Mouse (Mus musculus) embryo, embryonic 10.5 days (tissue): ENCODE measurements at regions not wholly inside any gene's neighbourhood (a gene's known extent, or its start where the extent isn't known, plus 50 kb on each side); places are given as distances from the start of the nearest gene placed in this dataset.

ENCODE experiments used
- DNase-seq: peaks from one replicate; pipeline ENCODE4 v3.0.0-alpha.2; 2015; ENCODE audit warnings: low spot score

- peak; percentile 21 for DNase-seq
Measured at GRCm38 (mm10) chr8:6813816-6814215, 1708.7 kb upstream of the Slc10a2 start.

DNA sequence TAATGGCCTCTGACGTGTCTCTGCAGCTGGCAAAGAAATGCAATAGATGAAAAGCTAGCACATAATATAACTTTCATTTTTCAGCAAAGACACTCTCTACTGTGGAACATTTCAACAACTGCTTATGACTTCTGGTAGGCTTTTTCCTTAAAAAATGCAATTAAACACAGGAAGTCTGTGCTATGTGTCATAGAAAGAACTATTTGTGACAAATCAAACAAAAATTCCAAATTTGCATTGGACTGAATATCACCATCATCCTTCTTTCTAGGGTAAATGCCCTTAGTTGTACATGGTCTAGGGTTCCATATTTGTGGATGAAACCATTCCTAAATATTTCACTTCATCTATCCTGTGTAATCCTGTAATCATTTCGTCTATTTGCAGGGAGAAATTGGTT, 1702.0 kb upstream of the Slc10a2 start:
- DNase-seq: no peak

DNA sequence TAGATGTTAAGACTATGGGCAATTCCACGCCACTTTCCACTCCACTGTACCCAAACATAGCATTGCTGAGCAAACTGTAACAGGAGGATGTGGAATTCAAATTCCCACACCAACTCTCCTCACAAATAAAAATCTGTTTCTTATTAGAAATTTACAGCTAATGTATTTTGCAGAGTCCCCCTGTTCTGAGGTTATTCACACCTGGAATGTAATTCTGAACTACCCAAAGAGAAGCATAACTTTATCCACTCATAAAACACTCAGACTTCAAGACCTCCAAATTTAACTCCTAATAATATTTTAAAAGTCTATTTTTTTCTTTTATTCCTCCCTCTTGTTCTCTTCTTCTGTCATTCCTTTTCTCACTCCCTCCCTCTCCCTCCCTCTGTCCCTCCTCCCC, 1698.0 kb upstream of the Slc10a2 start:
- DNase-seq: no peak

DNA sequence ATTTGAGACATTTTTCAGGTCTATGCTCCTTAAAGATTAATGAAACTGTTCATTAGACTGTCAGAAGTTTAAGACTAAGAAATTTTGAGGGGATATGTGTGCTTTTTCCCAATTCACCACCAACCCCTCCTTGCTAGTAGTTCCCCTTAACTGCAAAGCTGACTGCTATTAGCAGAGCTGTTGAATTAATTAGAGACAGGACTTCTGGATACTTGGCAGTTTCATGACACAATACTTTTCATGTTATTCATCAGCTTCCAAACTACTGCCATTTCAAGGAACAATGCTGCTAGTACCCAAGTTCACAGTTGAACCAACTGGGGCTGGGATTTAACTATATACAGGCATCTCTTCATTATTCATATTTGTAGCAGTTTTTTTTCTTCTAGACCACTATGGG, 1695.9 kb upstream of the Slc10a2 start:
- no peak for DNase-seq

DNA sequence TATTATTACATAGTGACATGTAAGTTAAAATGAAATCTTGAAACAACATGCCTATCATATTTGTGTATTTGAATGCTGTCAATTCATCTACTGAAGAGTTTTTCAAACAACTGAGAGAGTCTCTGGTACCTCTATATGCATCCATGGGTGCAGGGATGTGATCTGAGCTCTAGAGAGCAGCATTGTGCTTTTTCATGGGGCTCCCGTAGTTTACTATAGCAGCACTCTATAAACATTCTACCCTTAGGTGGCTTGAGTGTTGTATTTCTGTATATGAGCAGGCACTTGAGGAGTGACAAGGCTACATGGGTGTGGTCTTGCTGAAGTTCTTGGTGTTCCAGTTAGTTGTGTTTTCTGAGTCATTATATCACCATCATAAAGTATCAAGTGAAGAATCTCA, 1683.9 kb upstream of the Slc10a2 start:
- peak; percentile 14 for DNase-seq

DNA sequence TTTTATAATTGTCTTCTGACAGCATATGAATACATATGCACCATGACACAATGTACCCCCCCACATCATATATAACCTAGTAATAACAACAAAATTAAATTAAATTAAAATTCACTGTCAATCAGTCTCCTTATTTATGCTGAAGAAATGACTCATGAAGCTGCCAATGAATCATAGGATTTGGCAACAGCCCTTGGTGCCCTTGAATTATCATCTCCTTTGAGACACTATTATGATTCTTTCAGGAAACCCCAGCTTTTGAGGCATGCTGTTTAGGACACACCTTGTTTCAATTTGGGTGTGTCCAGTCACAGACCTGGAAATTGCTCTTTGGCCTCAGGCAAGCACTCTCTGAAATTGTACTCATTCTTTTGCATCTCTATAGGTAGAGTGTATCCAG, 1675.8 kb upstream of the Slc10a2 start:
- no peak for DNase-seq

- no peak for DNase-seq
Measured at GRCm38 (mm10) chr8:6775103-6775502, 1670.0 kb upstream of the Slc10a2 start.

DNA sequence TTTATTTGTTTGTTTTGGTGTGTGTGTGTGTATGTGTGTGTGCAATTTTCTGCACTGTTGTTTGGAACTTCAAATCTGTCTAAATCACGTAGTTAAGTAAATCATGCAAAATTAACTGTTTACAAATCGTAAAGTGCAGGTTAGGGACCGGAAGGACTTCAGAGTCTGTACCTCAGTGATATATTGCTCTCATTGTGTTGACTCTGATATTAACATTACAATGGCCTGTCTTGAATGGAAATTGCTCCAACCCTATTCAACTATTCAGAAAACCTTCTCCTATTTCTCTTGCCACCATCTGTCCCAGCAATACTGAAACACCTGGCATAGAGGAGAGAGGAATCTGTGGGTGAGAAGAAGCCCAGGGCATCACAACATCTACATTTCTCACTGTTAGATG, 1624.4 kb upstream of the Slc10a2 start:
- peak; percentile 35 for DNase-seq

GRCm38 (mm10) chr8:6708886-6709449, 1603.8 kb upstream of the Slc10a2 start:
- DNase-seq: peak; percentile 42

DNA sequence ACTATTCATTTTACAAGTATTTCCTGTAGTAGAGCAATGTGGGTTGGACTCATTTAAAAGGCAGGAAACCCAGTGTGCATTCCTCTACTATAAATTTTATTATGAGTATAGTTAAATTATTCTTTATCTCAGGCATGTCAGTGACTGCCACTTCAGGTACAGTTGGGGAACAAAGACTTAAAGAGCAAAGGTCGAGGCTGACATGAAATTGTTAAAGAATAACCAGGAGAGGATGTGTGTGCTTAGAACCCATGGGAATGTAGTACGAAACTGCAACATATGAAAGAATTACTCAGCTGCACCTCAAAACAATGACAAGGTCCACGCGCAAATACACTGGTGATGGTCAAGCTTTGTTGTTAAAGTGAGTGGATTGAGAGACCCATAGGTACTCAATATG, 1583.4 kb upstream of the Slc10a2 start:
- no peak for DNase-seq

GRCm38 (mm10) chr8:6658860-6659259, 1553.7 kb upstream of the Slc10a2 start:
- DNase-seq: no peak

DNA sequence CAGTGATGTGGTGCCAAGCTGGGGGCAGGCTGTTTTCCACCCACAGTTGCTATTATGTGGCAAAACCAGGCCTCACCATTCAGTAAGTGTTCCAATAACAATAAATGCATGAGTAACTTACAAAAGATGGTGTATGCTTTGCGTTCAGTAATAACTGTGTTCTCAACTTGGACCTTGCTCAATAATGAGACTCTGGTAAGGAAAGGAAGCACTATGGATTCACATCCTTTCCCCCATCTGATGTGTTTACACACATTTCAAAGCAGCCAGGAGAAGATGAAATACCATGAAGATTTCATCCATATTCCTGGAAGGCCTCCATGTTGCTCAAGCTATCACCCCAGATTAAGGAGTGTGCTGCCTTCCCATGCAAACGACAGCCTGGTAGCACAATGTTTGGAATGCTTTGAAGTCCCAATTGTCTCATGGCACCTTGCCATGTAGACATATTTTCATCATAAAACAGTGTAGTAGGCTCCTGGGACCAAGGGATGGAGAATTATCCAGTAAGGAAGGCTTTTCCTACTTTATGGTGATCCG, 1552.4 kb upstream of the Slc10a2 start:
- no peak for DNase-seq

DNA sequence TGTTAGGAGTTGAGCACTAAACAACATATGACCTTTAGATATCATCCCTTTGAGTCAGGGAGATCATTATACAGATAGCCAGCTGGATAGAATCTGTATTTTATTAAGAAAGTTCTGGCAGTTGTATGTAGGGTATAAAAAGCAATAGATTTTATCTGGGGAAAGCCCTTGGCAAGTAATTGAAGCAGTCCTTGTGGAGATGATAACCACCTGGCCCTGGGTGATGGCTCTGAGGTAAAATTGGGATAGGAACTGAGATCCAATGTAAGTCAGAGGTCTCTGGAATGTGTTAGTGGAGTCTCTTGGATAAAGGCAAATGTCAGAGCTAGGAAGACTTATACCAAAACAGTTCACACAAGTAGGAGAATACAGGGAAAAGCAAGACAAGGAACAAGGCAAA, 1547.0 kb upstream of the Slc10a2 start:
- DNase-seq: no peak

GRCm38 (mm10) chr8:6648083-6648482, 1542.9 kb upstream of the Slc10a2 start:
- DNase-seq: no peak

GRCm38 (mm10) chr8:6645287-6645957, 1540.3 kb upstream of the Slc10a2 start:
- no peak for DNase-seq

- no peak for DNase-seq
Measured at GRCm38 (mm10) chr8:6644396-6644795, 1539.2 kb upstream of the Slc10a2 start.

DNA sequence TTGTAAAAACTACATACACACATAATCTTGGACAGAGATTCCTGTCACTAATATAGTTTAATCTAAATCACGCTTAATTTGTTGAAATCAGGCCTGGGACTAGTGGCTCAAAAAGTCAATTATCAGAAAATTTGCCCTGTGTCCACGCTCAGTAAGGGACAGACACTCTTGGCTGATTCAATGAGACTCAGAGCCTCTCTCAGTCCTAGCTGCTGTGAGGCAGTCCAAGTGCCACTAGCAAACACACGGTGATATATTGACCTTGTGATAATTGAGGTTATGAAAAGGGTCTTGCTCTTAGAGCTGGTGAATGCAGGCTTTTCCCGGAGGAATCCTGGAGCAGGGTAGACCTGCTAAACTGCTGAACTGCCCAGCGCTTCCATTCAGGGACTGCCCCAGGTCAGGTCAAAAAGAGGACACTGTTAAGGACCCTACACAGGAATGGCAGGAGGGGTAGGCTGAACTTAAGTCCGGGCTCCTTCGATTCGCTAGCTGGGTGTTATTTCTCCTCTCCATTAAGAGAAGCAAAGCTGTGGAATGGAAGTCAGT, 1521.9 kb upstream of the Slc10a2 start:
- DNase-seq: peak; percentile 38

DNA sequence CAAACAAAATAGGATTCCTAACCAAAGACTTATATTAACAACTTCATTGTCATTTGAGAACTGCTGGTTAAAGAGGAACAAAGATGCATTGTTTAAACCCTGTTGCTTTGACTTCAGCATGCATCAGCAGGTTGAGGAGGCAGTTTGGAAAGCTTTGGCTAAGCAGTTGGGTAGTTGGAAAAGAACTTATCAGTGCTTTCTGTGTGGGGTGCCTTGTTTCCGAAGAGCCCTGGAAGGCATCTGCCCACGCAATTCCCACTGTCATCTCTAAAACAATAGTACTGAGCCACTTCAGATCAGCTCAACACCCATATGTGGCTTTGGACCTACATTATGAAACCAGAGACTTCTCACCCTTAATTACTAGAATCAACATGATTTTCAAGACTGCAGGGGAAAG, 1503.7 kb upstream of the Slc10a2 start:
- no peak for DNase-seq

- DNase-seq: peak; percentile 68
Measured at GRCm38 (mm10) chr8:6606854-6607535, 1501.8 kb upstream of the Slc10a2 start.

DNA sequence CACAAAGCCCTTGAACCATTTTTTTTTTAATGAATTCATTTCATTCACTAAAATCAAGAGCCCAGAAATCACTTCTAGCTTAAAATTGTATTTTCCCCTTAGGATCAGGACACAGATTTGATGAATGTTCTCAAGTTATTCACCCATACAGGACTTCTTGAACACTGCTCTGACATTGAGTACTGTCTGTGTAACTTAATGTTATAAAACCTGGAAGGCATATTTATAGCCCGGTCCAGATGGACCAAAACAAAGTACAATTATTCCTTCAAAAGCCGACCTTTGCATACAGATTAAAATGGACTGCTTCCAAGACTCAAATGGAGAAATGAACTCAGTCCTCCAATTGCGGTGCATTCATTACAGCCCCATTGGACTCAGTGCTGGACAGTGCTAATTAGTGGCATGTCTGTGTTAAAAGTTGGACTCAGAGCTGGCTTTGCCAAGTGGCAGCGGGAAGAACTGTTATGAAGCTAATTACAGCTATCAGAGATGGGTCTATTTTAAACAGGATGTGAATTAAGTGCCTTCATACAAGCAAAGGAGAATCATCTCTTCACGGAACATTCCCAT, 1499.2 kb upstream of the Slc10a2 start:
- no peak for DNase-seq

- DNase-seq: no peak
Measured at GRCm38 (mm10) chr8:6590146-6590545, 1485.0 kb upstream of the Slc10a2 start.

DNA sequence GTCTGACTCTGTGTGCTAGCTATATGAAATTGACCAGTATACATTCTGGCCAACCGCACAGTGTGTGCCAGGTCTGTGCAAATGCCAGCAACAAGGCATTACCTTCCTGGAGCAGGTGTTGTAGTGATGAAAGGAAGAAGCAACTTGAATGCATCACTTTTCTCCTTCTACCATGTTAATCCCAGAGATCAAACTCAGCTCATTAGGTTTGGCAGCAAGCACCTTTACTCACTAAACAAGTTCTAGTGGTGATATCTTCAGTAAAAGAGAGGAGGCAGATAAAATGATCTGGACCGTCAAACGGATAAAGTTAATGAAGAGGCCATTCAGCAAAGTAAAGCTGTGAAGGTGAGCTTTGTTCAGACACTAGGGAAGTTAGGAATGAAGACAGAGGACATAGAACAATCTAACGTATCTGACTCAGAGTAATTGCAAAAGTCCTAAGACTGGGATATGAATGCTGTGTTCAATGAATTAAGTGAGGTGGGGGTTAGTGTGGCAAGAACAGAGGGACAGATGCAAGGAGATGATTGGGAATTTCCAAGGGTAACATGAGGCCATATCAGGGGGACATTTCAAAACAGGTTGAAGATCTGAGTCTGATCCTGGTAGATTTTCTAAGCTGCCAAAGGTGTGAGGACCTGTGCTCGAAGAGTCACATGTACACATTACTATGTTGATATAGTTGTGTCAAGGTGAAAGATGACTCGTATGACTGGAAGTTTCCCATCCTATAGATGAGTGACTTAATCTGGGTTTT, 1478.4 kb upstream of the Slc10a2 start:
- DNase-seq: no peak
